Mouse (Mus musculus) left cerebral cortex, postnatal 10 days (tissue): ENCODE measurements at regions not wholly inside any gene's neighbourhood (a gene's known extent, or its start where the extent isn't known, plus 50 kb on each side); places are given as distances from the start of the nearest gene placed in this dataset.
"Not testable (repeated sequence)": the region's sequence is repeated elsewhere in the genome, so short reads cannot be mapped to it uniquely, and the experiment has no call there.

Source experiments
- DNase-seq, 2 experiments: peaks; one replicate each; pipeline ENCODE4 v3.0.0; 2021 to 2022; ENCODE audit warnings: low spot score in 2 of 2, mixed read lengths in 1 of 2; ENCODE audit errors: extremely low spot score in 1 of 2
- intact Hi-C: fragments of 180-260 bp; cut with DNase I; formaldehyde crosslinking; loops from one replicate; pipeline ENCODE4 v1.15.1; 2025

GRCm38 (mm10) chr8:86309460-86309859 is 271.0 kb downstream of the Abcc12 start:
- DNase-seq = no peak
- intact Hi-C loops = no loop called here

- DNase-seq = no peak
- intact Hi-C loops = no loop called here
Observed at GRCm38 (mm10) chr8:86307339-86307738, 273.1 kb downstream of the Abcc12 start.

GRCm38 (mm10) chr8:86301885-86302509 is 278.5 kb downstream of the Abcc12 start:
- DNase-seq = no peak
- intact Hi-C loops = no loop called here

- no peak for DNase-seq
- intact Hi-C loops = no loop called here
Observed at GRCm38 (mm10) chr8:86288713-86289384, 291.6 kb downstream of the Abcc12 start.

- intact Hi-C loops = no loop called here
- peak; percentile 20 to 64 for DNase-seq
Observed at GRCm38 (mm10) chr8:86282922-86283321, 297.6 kb downstream of the Abcc12 start.

GRCm38 (mm10) chr8:86280093-86280721 is 300.3 kb downstream of the Abcc12 start:
- DNase-seq = peak; percentile 61 to 70
- intact Hi-C loops = no loop called here

GRCm38 (mm10) chr8:86275699-86276098 is 304.8 kb downstream of the Abcc12 start:
- intact Hi-C loops = no loop called here

GRCm38 (mm10) chr8:86273811-86274210 is 306.7 kb downstream of the Abcc12 start:
- peak in 1 of 2 experiments; percentile 51 for DNase-seq
- intact Hi-C loops = no loop called here

More at GRCm38 (mm10) chr8:86275699-86276098, 304.8 kb downstream of the Abcc12 start:
- no peak for DNase-seq

- DNase-seq = no peak
- intact Hi-C loops = no loop called here
Observed at GRCm38 (mm10) chr8:86272626-86273025, 307.9 kb downstream of the Abcc12 start.

- peak in 1 of 2 experiments; percentile 14 for DNase-seq
- intact Hi-C loops = no loop called here
Observed at GRCm38 (mm10) chr8:86271477-86271876, 309.0 kb downstream of the Abcc12 start.

GRCm38 (mm10) chr8:86258011-86258410 is 322.5 kb downstream of the Abcc12 start:
- no peak for DNase-seq

GRCm38 (mm10) chr8:86255431-86255830 is 325.1 kb downstream of the Abcc12 start:
- intact Hi-C loops = no loop called here
- no peak for DNase-seq

More at GRCm38 (mm10) chr8:86258011-86258410, 322.5 kb downstream of the Abcc12 start:
- intact Hi-C loops = no loop called here

GRCm38 (mm10) chr8:86254680-86255079 is 325.8 kb downstream of the Abcc12 start:
- intact Hi-C loops = no loop called here
- no peak for DNase-seq

- no peak for DNase-seq
- intact Hi-C loops = no loop called here
Observed at GRCm38 (mm10) chr8:86252696-86253355, 327.7 kb downstream of the Abcc12 start.

- intact Hi-C loops = no loop called here
- no peak for DNase-seq
Observed at GRCm38 (mm10) chr8:86234696-86235095, 345.8 kb downstream of the Abcc12 start.

GRCm38 (mm10) chr8:86231994-86232393 is 348.5 kb downstream of the Abcc12 start:
- DNase-seq, intact Hi-C loops: not testable (repeated sequence)

GRCm38 (mm10) chr8:86224851-86225250 is 355.6 kb downstream of the Abcc12 start:
- DNase-seq = no peak
- intact Hi-C loops = no loop called here

- intact Hi-C loops = no loop called here
- DNase-seq = no peak
Observed at GRCm38 (mm10) chr8:86222715-86223114, 357.8 kb downstream of the Abcc12 start.

GRCm38 (mm10) chr8:86222228-86222627 is 358.3 kb downstream of the Abcc12 start:
- intact Hi-C loops = no loop called here
- DNase-seq = no peak
